Mouse (Mus musculus): ENCODE results near the gene Adam19. TPM values are rescaled to one million over a fixed set of nuclear protein-coding genes. Genes with fewer than 3 reads are reported as not detected.

Gene Adam19
- polyA plus RNA-seq, 1 experiment from 2014 or later: 15.2 TPM

DNA sequence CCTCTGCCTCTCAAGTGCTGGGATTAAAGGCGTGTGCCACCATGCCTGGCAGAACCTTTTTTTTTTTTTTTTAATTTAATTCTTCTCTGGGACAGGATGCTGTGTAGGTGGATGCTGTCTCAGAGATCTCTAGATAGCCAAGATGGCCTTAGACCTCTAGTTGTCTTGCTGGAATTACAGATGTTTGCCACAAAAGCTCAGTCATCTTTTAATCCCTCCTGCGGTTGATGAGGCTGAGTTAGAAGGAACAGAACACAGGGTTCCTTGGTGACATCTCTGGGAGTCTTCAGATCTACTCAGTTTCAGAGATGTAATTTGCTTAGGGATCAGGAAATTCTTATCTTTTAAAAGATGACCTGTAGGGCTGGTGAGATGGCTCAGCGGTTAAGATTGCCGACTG lies 3.1 kb downstream of the Adam19 start:
- no peak overlapping the region for H3K27ac ChIP-seq (replicated peaks; ENCODE audit: low read depth, low read length)
- H3K36me3 ChIP-seq (ENCODE audit: control insufficient read depth, insufficient read depth, low read length): peaks cover 5% of the 10 kb centered on the region; the same call in 1 of the 2 replicates
- H3K27me3 ChIP-seq (replicated peaks; ENCODE audit: control insufficient read depth, insufficient read depth, low read length): no peaks in the 10 kb centered on the region
- DNase-seq (ENCODE audit: low spot score): no peak
- no peak for ATAC-seq (ENCODE audit: low read depth)
- H3K9me3 ChIP-seq (ENCODE audit: control insufficient read depth, low read length): no peaks in the 10 kb centered on the region
- WGBS: 92% methylated on average over 4 of the region's 4 CpGs
- H3K4me1 ChIP-seq (ENCODE audit: control insufficient read depth, insufficient read depth, low read length): peaks cover 9% of the 10 kb centered on the region
- no peak overlapping the region for H3K4me2 ChIP-seq (ENCODE audit: low read depth, low read length)
- H3K4me3 ChIP-seq (ENCODE audit: low read depth, low read length): no peak overlapping the region
- no peak overlapping the region for H3K9ac ChIP-seq (ENCODE audit: low read depth, low read length)

DNA sequence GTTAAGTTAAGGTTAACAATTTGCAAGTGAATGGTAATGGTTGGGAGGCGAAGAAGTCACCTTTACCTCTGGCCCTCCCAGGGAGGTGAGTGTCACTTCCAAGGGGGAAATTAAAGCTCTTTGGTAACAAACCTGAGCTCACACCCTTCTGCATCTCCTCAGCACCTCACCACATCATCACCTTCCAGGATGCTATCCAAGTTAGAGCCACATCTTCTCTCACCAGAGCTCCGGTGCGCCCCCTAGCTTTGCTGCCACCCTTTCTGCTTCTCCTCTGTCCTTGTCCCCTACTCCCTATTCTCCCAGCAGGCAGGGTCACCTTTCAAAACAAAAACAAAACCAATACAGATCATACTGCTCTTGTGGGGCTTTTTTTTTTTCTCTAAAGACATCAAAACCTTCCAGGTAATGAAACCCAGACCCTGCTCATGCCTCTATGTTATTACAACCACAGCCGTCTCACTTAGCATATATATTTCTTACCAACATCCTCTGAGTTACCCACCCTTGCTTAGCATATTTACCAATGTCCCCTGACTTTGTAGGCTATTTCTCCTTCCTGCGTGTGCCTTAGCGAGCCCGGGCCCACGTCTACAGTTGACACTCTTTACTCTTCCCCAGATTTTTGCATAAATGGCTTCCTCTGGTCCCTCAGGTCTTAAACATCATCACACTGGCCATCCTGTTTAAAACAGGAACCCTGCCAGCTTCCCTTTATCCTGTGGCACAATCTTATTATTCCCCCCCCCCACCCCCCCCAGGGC lies 4.3 kb downstream of the Adam19 start:
- no peak overlapping the region for H3K9ac ChIP-seq (ENCODE audit: low read depth, low read length)
- peaks cover 12% of the 10 kb centered on the region for H3K36me3 ChIP-seq (ENCODE audit: control insufficient read depth, insufficient read depth, low read length)
- H3K27ac ChIP-seq (replicated peaks; ENCODE audit: low read depth, low read length): no peak overlapping the region
- no peaks in the 10 kb centered on the region for H3K9me3 ChIP-seq (ENCODE audit: control insufficient read depth, low read length)
- H3K4me2 ChIP-seq (ENCODE audit: low read depth, low read length): no peak overlapping the region
- ATAC-seq (ENCODE audit: low read depth) (no peak), DNase-seq (ENCODE audit: low spot score) (no peak)
- H3K4me3 ChIP-seq (ENCODE audit: low read depth, low read length): no peak overlapping the region
- H3K27me3 ChIP-seq (replicated peaks; ENCODE audit: control insufficient read depth, insufficient read depth, low read length): no peaks in the 10 kb centered on the region
- peaks cover 12% of the 10 kb centered on the region for H3K4me1 ChIP-seq (ENCODE audit: control insufficient read depth, insufficient read depth, low read length)
- WGBS: 61% methylated on average over 8 of the region's 8 CpGs

DNA sequence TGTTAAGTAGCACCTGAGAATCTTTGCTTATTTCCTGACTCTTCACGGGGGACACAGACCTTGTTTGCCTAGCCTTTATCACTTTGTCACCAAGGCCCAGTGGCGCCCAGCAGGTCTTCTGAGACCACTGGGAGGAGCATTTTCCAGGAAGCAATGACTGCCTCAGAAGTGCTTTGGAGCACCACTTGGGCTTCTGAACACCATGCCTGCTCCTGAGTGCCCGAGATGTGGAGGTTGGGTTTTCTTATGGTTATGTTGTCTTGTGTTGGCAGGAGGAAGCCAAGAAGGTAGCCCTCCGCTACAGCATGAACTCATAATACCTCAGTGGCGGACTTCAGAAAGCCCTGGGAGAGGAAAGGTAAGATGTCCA lies 4.8 kb downstream of the Adam19 start:
- peaks cover 12% of the 10 kb centered on the region for H3K36me3 ChIP-seq (ENCODE audit: control insufficient read depth, insufficient read depth, low read length)
- ATAC-seq (ENCODE audit: low read depth) (no peak), DNase-seq (ENCODE audit: low spot score) (no peak)
- H3K27ac ChIP-seq (replicated peaks; ENCODE audit: low read depth, low read length): no peak overlapping the region
- H3K27me3 ChIP-seq (replicated peaks; ENCODE audit: control insufficient read depth, insufficient read depth, low read length): no peaks in the 10 kb centered on the region
- H3K4me2 ChIP-seq (ENCODE audit: low read depth, low read length): no peak overlapping the region
- H3K4me3 ChIP-seq (ENCODE audit: low read depth, low read length): no peak overlapping the region
- WGBS: 78% methylated on average over 5 of the region's 5 CpGs
- H3K9me3 ChIP-seq (ENCODE audit: control insufficient read depth, low read length): no peaks in the 10 kb centered on the region
- peaks cover 13% of the 10 kb centered on the region for H3K4me1 ChIP-seq (ENCODE audit: control insufficient read depth, insufficient read depth, low read length)
- H3K9ac ChIP-seq (ENCODE audit: low read depth, low read length): no peak overlapping the region

DNA sequence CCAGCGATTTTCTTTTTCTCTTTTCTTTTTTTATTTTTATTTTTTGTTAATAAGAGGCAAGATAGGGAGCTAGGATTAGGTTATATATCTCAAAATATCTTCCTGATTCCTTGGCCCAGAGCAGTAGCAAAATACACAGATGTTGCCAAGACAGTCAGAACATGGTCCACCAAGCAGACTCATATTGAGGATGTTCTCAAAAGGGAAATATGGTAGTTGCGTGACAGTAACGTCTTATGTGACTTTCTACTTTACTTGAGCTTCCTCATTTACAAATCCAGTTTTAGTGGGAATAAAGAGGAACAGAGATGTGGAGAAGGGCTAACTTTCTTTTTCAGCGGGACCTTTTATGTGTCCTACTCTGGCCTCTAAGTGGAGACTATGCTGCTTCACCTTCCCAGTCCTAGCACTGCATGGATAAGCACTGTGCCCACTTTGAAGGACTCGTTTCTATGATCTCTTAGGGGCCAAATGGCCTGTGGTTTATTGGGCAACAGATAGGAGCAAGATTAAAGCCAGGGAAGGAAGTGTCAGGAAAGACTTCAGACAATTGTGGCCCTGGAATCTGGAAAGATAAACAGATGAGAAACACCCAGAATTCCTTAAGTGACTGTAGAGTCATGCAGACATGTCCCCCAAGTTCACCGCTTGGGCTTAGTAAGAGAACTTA lies 6.1 kb downstream of the Adam19 start:
- WGBS: 81% methylated on average over 6 of the region's 6 CpGs
- Histone ChIP-seq H3K4me1 (ENCODE audit: control insufficient read depth, insufficient read depth, low read length) (peaks cover 17% of the 10 kb centered on the region; the same call in 1 of the 2 replicates), H3K27ac (replicated peaks; ENCODE audit: low read depth, low read length) (no peak overlapping the region)

DNA sequence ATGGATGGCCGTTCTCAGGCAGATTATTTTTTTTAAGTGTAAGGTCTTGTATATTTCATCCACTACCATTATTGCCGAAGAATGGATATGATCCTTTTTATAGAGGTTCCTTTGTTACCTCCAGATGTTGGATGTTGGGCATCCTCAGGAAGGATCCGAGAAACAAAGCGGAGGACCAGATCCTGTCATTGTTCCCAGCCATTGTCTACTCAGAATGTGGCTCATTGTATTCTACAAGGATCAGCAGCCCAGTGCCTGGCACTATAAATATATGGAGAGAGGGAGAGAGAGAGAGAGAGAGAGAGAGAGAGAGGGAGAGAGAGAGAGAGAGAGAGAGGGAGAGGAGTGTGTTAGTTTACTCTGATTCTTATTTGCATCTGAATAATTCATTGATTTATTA lies 6.8 kb downstream of the Adam19 start:
- Histone ChIP-seq H3K9me3 (ENCODE audit: control insufficient read depth, low read length) (no peaks in the 10 kb centered on the region), H3K36me3 (ENCODE audit: control insufficient read depth, insufficient read depth, low read length) (peaks cover 12% of the 10 kb centered on the region), H3K27ac (replicated peaks; ENCODE audit: low read depth, low read length) (no peak overlapping the region), H3K4me2 (ENCODE audit: low read depth, low read length) (no peak overlapping the region), H3K27me3 (replicated peaks; ENCODE audit: control insufficient read depth, insufficient read depth, low read length) (no peaks in the 10 kb centered on the region), H3K9ac (ENCODE audit: low read depth, low read length) (no peak overlapping the region), H3K4me1 (ENCODE audit: control insufficient read depth, insufficient read depth, low read length) (peaks cover 17% of the 10 kb centered on the region; the same call in 1 of the 2 replicates), H3K4me3 (ENCODE audit: low read depth, low read length) (no peak overlapping the region)
- 82% methylated on average over 4 of the region's 4 CpGs for WGBS
- DNase-seq (ENCODE audit: low spot score) (no peak), ATAC-seq (ENCODE audit: low read depth) (no peak)

More for the DNA sequence above, 6.1 kb downstream of the Adam19 start:
- no peak overlapping the region for H3K4me3 ChIP-seq (ENCODE audit: low read depth, low read length)
- no peak for ATAC-seq (ENCODE audit: low read depth)
- no peaks in the 10 kb centered on the region for H3K27me3 ChIP-seq (replicated peaks; ENCODE audit: control insufficient read depth, insufficient read depth, low read length)
- H3K36me3 ChIP-seq (ENCODE audit: control insufficient read depth, insufficient read depth, low read length): peaks cover 12% of the 10 kb centered on the region
- no peaks in the 10 kb centered on the region for H3K9me3 ChIP-seq (ENCODE audit: control insufficient read depth, low read length)
- DNase-seq (ENCODE audit: low spot score): no peak
- H3K9ac ChIP-seq (ENCODE audit: low read depth, low read length): no peak overlapping the region
- H3K4me2 ChIP-seq (ENCODE audit: low read depth, low read length): no peak overlapping the region

DNA sequence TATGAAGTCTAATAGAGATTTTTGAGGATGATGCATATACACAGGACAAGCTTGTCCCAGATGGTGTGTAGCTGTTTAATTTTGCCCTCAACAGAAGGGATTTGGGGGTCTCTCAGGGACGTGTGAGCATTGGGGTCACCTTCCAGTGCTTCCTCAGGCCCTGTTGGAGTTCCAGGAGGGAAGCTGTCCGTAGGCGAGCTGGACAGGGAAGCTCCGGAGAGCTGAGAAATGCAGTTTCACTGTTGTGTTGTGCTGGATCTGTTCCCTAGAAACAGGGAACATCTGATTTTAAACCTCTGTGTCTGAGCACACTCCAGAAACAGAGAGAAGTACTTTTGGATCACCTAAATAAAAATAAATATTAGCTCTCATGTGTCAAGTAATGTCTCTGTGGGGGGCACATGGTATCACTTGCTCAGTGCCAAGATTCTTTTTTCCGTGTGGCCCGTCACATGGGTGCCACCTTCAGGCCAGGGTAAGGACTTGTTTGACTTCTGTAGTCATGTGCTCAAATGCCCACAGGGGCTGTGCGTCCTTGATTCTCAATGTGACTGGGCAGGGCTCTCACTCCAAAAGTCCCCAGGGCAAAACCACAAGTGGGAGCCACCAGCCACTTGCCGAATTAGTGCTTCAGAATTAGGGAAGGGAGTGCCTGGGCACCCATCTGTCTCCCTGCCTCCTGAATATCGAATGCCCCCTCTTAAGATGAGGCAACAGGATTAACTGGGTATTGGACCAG lies 7.4 kb downstream of the Adam19 start:
- H3K4me1 ChIP-seq (ENCODE audit: control insufficient read depth, insufficient read depth, low read length): peaks cover 15% of the 10 kb centered on the region; the same call in 1 of the 2 replicates
- H3K4me2 ChIP-seq (ENCODE audit: low read depth, low read length): no peak overlapping the region
- no peaks in the 10 kb centered on the region for H3K27me3 ChIP-seq (replicated peaks; ENCODE audit: control insufficient read depth, insufficient read depth, low read length)
- no peak overlapping the region for H3K9ac ChIP-seq (ENCODE audit: low read depth, low read length)
- ATAC-seq (ENCODE audit: low read depth) (no peak), DNase-seq (ENCODE audit: low spot score) (no peak)
- H3K9me3 ChIP-seq (ENCODE audit: control insufficient read depth, low read length): no peaks in the 10 kb centered on the region
- no peak overlapping the region for H3K4me3 ChIP-seq (ENCODE audit: low read depth, low read length)
- WGBS: 61% methylated on average over 9 of the region's 9 CpGs
- no peak overlapping the region; the same call in 1 of the 2 replicates for H3K27ac ChIP-seq (replicated peaks; ENCODE audit: low read depth, low read length)
- H3K36me3 ChIP-seq (ENCODE audit: control insufficient read depth, insufficient read depth, low read length): peaks cover 12% of the 10 kb centered on the region

DNA sequence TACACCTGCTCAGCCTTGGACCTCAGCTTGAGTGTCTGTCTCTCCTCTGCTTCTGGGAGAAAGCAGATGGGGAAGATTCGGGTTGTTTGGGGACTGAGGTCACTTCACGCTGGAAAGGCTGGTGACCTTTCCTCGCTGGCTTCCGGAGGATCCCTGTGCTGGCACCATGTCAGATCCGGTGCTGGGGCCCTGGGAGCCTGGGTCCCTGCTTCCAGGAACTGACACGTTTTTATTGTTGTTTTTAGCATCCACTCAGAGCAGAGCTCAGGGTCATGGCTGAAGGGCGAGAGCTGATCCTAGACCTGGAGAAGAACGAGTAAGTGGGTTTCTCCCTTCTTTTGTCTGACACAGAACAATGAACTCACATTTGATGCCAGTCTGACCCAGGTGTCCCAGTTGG lies 9.0 kb downstream of the Adam19 start:
- Histone ChIP-seq H3K27me3 (replicated peaks; ENCODE audit: control insufficient read depth, insufficient read depth, low read length) (no peaks in the 10 kb centered on the region), H3K4me1 (ENCODE audit: control insufficient read depth, insufficient read depth, low read length) (peaks cover 25% of the 10 kb centered on the region), H3K9me3 (ENCODE audit: control insufficient read depth, low read length) (no peaks in the 10 kb centered on the region), H3K4me3 (ENCODE audit: low read depth, low read length) (no peak overlapping the region), H3K9ac (ENCODE audit: low read depth, low read length) (no peak overlapping the region), H3K27ac (replicated peaks; ENCODE audit: low read depth, low read length) (peak overlapping the region; percentile 56), H3K4me2 (ENCODE audit: low read depth, low read length) (no peak overlapping the region), H3K36me3 (ENCODE audit: control insufficient read depth, insufficient read depth, low read length) (peaks cover 12% of the 10 kb centered on the region)
- ATAC-seq (ENCODE audit: low read depth) (no peak), DNase-seq (ENCODE audit: low spot score) (no peak)
- 53% methylated on average over 8 of the region's 8 CpGs for WGBS

DNA sequence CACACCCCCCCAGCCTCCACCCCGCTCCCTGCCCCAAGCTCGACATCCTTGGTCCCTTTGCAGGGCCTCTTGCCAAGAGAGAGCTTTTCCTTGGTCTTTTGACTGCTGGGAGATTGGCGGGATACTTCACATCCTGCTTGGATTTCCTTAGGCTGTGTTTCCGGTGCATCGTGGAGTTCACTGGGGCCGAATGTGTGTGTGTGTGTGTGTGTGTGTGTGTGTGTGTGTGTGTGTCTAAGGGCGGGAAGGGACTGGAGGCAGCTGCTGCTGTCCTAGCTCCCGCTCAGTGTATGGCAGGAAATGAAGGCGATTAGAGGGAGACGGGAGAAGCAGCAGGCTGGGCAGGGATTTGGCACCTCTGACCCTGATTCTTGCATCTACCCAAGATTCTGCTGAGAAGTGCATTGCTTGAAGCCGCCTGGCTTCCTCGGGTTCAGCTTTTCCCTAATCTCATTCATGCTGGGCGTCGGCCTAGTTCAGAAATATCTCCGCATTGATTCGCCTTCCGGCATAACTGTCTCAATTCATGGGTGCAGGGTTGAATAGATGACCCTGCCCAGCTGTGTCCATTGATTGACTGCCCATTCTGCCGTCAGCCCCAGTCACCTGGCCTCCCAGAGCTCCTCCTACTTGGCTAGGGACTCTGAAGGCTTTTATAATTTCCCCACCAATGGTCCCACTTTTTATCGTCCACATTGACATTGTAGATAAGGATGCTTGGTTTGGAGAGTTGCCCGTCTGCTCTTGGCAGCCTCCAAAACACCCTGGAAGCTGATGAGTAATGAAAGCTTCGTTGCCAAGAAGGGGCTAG lies 9.6 kb downstream of the Adam19 start:
- Histone ChIP-seq H3K4me1 (ENCODE audit: control insufficient read depth, insufficient read depth, low read length) (peaks cover 31% of the 10 kb centered on the region), H3K27me3 (replicated peaks; ENCODE audit: control insufficient read depth, insufficient read depth, low read length) (no peaks in the 10 kb centered on the region), H3K4me3 (ENCODE audit: low read depth, low read length) (no peak overlapping the region), H3K9ac (ENCODE audit: low read depth, low read length) (0 out of 2 replicates have a peak overlapping the region, but pooled peaks have one; percentile 10), H3K27ac (replicated peaks; ENCODE audit: low read depth, low read length) (peak overlapping the region; percentile 56), H3K4me2 (ENCODE audit: low read depth, low read length) (no peak overlapping the region), H3K36me3 (ENCODE audit: control insufficient read depth, insufficient read depth, low read length) (peaks cover 12% of the 10 kb centered on the region), H3K9me3 (ENCODE audit: control insufficient read depth, low read length) (no peaks in the 10 kb centered on the region)
- 48% methylated on average over 21 of the region's 21 CpGs for WGBS
- DNase-seq (ENCODE audit: low spot score) (peak; percentile 79), ATAC-seq (ENCODE audit: low read depth) (peak; percentile 61; the same call in 1 of the 2 replicates)

Data from embryonic facial prominence, embryonic 14.5 days (tissue).